Mouse (Mus musculus): ENCODE measurements at regions not wholly inside any gene's neighbourhood (a gene's known extent, or its start where the extent isn't known, plus 50 kb on each side); places are given as distances from the start of the nearest gene placed in this dataset.

- TF ChIP-seq CTCF (IDR thresholded peaks at IDR 0.05; ENCODE audit: low read depth): no peak
- no peak for TF ChIP-seq EP300 (IDR thresholded peaks at IDR 0.05; ENCODE audit: low read depth)
Observed at GRCm38 (mm10) chr9:14108798-14109197, 166.1 kb upstream of the Sesn3 start.

Measured in liver, embryonic 14.5 days (tissue).